Mouse (Mus musculus) limb, embryonic 14.5 days (tissue): Measurements from ENCODE around the gene Tbc1d24. TPM values are rescaled to one million over a fixed set of nuclear protein-coding genes. Genes with fewer than 3 reads are reported as not detected.

Experiments used
- ATAC-seq: fragments of 200-750 bp; cut with Nextera tagmentation; 2 replicates; pipeline ENCODE4 v1.8.0; 2017; ENCODE audit warnings: low read depth, moderate number of reproducible peaks, moderate TSS enrichment; ENCODE audit not compliant: low FRiP score
- DNase-seq: peaks from one replicate; pipeline ENCODE4 v3.0.0-alpha.2; 2015; ENCODE audit warnings: low spot score
- H3K27ac ChIP-seq: fragments of 300-500 bp; sonication (generic); replicated peaks from 2 replicates; pipeline ENCODE4 v1.5.1; 2014; ENCODE audit warnings: low read depth, mild to moderate bottlenecking, low read length, moderate library complexity, mixed read lengths
- H3K27me3 ChIP-seq: fragments of 300-500 bp; sonication (generic); 2 replicates; pipeline ENCODE4 v1.6.1; 2014; ENCODE audit warnings: low read length, mixed read lengths; ENCODE audit not compliant: control insufficient read depth, insufficient read depth
- H3K36me3 ChIP-seq: fragments of 300-500 bp; sonication (generic); 2 replicates; pipeline ENCODE4 v1.6.1; 2014; ENCODE audit warnings: mild to moderate bottlenecking, low read length, moderate library complexity, mixed read lengths; ENCODE audit not compliant: control insufficient read depth, insufficient read depth
- H3K4me1 ChIP-seq: fragments of 300-500 bp; sonication (generic); 2 replicates; pipeline ENCODE4 v1.6.1; 2014; ENCODE audit warnings: antibody characterized with exemption, low read length, mixed read lengths; ENCODE audit not compliant: control insufficient read depth, insufficient read depth
- H3K4me2 ChIP-seq: fragments of 300-500 bp; sonication (generic); replicated peaks from 2 replicates; pipeline ENCODE4 v1.6.1; 2014; ENCODE audit warnings: low read depth, mild to moderate bottlenecking, low read length, moderate library complexity; ENCODE audit not compliant: severe bottlenecking
- H3K4me3 ChIP-seq: fragments of 300-500 bp; sonication (generic); replicated peaks from 2 replicates; pipeline ENCODE4 v1.5.1; 2014; ENCODE audit warnings: low read length
- H3K9ac ChIP-seq: fragments of 300-500 bp; sonication (generic); 2 replicates; pipeline ENCODE4 v1.6.1; 2014; ENCODE audit warnings: mild to moderate bottlenecking, low read depth, low read length, moderate library complexity; ENCODE audit not compliant: severe bottlenecking
- H3K9me3 ChIP-seq: fragments of 300-500 bp; sonication (generic); 2 replicates; pipeline ENCODE4 v1.6.1; 2016; ENCODE audit warnings: low read length; ENCODE audit not compliant: control insufficient read depth
- POLR2A ChIP-seq: fragments of 200-500 bp; IDR thresholded peaks from 2 replicates; pipeline ENCODE4 v1.8.0; 2012; ENCODE audit warnings: inconsistent platforms, mild to moderate bottlenecking, moderate library complexity, borderline replicate concordance; ENCODE audit not compliant: insufficient read depth, insufficient read length; ENCODE audit errors: extremely low read depth
- WGBS: fragments of 180-500 bp; shearing (Covaris S2); extraction: QIAGEN DNeasy Blood & Tissue Kit; methylation state at CpG from one replicate; pipeline ENCODE4 v1.1.7; 2014; 5-methylcytosine and 5-hydroxymethylcytosine counted together
- microRNA-seq: library from miRNA; unstranded; fragments of <30 nt; microRNA quantifications from one replicate; pipeline ENCODE4, GENCODE M21; 2016
- polyA plus RNA-seq, 2 experiments: library from polyadenylated mRNA; depleted of rRNA in 1 of 2; stranded (reverse) in 1 of 2; unstranded in 1 of 2; fragments of >200 nt; fragmentation: Nextera tagmentation in 1 of 2; extraction: Ambion mirVana in 1 of 2; gene quantifications; 2 replicates each; pipeline versions ENCODE4 v1.2.1 to v1.2.3; 2012 to 2014

Gene Tbc1d24
- polyA plus RNA-seq, 2 experiments = 6.3 to 31.9 TPM

DNA sequence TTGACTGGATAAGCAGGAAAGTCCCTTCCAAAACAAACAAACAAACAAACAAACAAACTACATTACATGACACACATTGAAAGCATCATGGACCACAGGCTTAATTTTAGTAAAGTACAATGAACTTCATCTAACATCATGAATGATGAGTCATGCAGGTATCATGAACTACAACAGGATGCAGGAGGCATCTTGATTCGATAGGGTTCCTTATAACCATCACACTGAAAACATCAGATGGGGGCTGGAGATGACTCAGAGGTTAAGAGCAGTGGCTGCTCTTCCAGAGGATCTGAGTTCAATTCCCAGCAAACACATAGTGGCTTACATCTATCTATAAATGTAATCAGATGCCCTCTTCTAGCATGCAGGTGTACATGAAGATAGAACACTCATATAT, 77.8 kb downstream of the Tbc1d24 start:
- Histone ChIP-seq H3K4me1 (0 out of 2 replicates have a peak, but pooled peaks cover 2% of the 10 kb centered on the region), H3K36me3 (no peaks in the 10 kb centered on the region), H3K9ac (no peak overlapping the region), H3K9me3 (no peaks in the 10 kb centered on the region), H3K4me2 (no peak overlapping the region), H3K27ac (no peak overlapping the region), H3K27me3 (no peaks in the 10 kb centered on the region), H3K4me3 (no peak overlapping the region)
- DNase-seq (no peak), ATAC-seq (no peak)
- no peak for TF ChIP-seq POLR2A
- WGBS = 88% methylated on average over 1 of the region's 1 CpGs

DNA sequence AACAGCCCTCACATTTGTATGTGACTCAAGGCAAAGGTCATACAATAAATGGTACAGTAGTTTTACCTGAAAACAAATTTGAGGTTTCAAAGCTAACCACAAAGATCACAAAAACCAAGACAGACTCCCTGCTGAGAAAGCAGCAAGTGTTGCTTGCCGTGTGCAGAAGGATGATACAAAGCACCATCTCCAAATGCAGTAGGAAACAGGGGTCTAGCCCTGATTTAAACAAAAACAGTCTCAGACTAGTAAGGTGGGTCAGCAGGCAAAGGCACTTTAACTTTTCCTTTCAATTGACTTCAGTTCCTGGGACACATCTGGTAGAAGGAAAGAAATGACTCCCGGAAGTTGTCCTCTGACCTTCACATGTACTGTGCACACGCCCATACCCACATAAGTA, 78.6 kb downstream of the Tbc1d24 start:
- H3K36me3 ChIP-seq = no peaks in the 10 kb centered on the region
- H3K27me3 ChIP-seq = no peaks in the 10 kb centered on the region
- DNase-seq = no peak
- H3K9ac ChIP-seq = no peak overlapping the region
- no peak overlapping the region for H3K4me3 ChIP-seq
- WGBS = 81% methylated on average over 3 of the region's 3 CpGs
- H3K27ac ChIP-seq = no peak overlapping the region
- 0 out of 2 replicates have a peak, but pooled peaks cover 2% of the 10 kb centered on the region for H3K4me1 ChIP-seq
- H3K4me2 ChIP-seq = no peak overlapping the region
- no peak for ATAC-seq
- H3K9me3 ChIP-seq = no peaks in the 10 kb centered on the region
- no peak for TF ChIP-seq POLR2A

Small RNA genes within 50 kb of the gene (microRNA-seq; reads per million reads assigned to microRNA genes)
- gene Mir5134 (0.92 reads per million), gene Mir6965 (not detected)

Other genes starting within 250 kb of the Tbc1d24 start
- gene Prss30, start 225.0 kb downstream of the Tbc1d24 start, polyA plus RNA-seq (2012; rRNA removed) = 0.06 TPM in 1 of 2 replicates, not detected in the other
- not detected in 2 replicates for gene Prss30, start 225.0 kb downstream of the Tbc1d24 start, polyA plus RNA-seq (2014; fragmentation: Nextera tagmentation; extraction: Ambion mirVana)
- 0.54 and 0.72 TPM in 2 replicates for gene Prss22, start 207.5 kb downstream of the Tbc1d24 start, polyA plus RNA-seq (2012; rRNA removed)
- 0.44 and 0.51 TPM in 2 replicates for gene Prss22, start 207.5 kb downstream of the Tbc1d24 start, polyA plus RNA-seq (2014; fragmentation: Nextera tagmentation; extraction: Ambion mirVana)
- 0.82 and 1.4 TPM in 2 replicates for gene Prss27, start 167.4 kb downstream of the Tbc1d24 start, polyA plus RNA-seq (2012; rRNA removed)
- gene Prss27, start 167.4 kb downstream of the Tbc1d24 start, polyA plus RNA-seq (2014; fragmentation: Nextera tagmentation; extraction: Ambion mirVana) = 1.5 TPM in 2 replicates
- 60.2 and 72.4 TPM in 2 replicates for gene Kctd5, start 132.1 kb downstream of the Tbc1d24 start, polyA plus RNA-seq (2012; rRNA removed)
- gene Kctd5, start 132.1 kb downstream of the Tbc1d24 start, polyA plus RNA-seq (2014; fragmentation: Nextera tagmentation; extraction: Ambion mirVana) = 57.8 and 63.5 TPM in 2 replicates
- gene Pdpk1, start 54.6 kb downstream of the Tbc1d24 start, polyA plus RNA-seq (2012; rRNA removed) = 18.7 and 21.6 TPM in 2 replicates
- gene Pdpk1, start 54.6 kb downstream of the Tbc1d24 start, polyA plus RNA-seq (2014; fragmentation: Nextera tagmentation; extraction: Ambion mirVana) = 36.7 and 39.9 TPM in 2 replicates
- gene Amdhd2, start 41.8 kb downstream of the Tbc1d24 start, polyA plus RNA-seq (2012; rRNA removed) = 31.2 and 39.6 TPM in 2 replicates
- gene Amdhd2, start 41.8 kb downstream of the Tbc1d24 start, polyA plus RNA-seq (2014; fragmentation: Nextera tagmentation; extraction: Ambion mirVana) = 27.4 and 32.6 TPM in 2 replicates
- gene Atp6v0c, start 35.9 kb downstream of the Tbc1d24 start, polyA plus RNA-seq (2012; rRNA removed) = 487 and 720 TPM in 2 replicates
- gene Atp6v0c, start 35.9 kb downstream of the Tbc1d24 start, polyA plus RNA-seq (2014; fragmentation: Nextera tagmentation; extraction: Ambion mirVana) = 511 and 522 TPM in 2 replicates
- gene Ntn3, start 4.0 kb upstream of the Tbc1d24 start, polyA plus RNA-seq (2012; rRNA removed) = 32.6 and 42.5 TPM in 2 replicates
- gene Ntn3, start 4.0 kb upstream of the Tbc1d24 start, polyA plus RNA-seq (2014; fragmentation: Nextera tagmentation; extraction: Ambion mirVana) = 14.5 and 19.8 TPM in 2 replicates
- gene Tedc2, start 15.3 kb upstream of the Tbc1d24 start, polyA plus RNA-seq (2012; rRNA removed) = 35.4 and 39.2 TPM in 2 replicates
- gene Tedc2, start 15.3 kb upstream of the Tbc1d24 start, polyA plus RNA-seq (2014; fragmentation: Nextera tagmentation; extraction: Ambion mirVana) = 10.2 and 12.2 TPM in 2 replicates
- 35.4 and 36.6 TPM in 2 replicates for gene Ccnf, start 45.9 kb upstream of the Tbc1d24 start, polyA plus RNA-seq (2012; rRNA removed)
- 41.8 and 49.9 TPM in 2 replicates for gene Ccnf, start 45.9 kb upstream of the Tbc1d24 start, polyA plus RNA-seq (2014; fragmentation: Nextera tagmentation; extraction: Ambion mirVana)
- gene Abca17, start 145.5 kb upstream of the Tbc1d24 start, polyA plus RNA-seq (2012; rRNA removed) = 0.05 and 0.12 TPM in 2 replicates
- 0.14 TPM in 1 of 2 replicates, not detected in the other for gene Abca17, start 145.5 kb upstream of the Tbc1d24 start, polyA plus RNA-seq (2014; fragmentation: Nextera tagmentation; extraction: Ambion mirVana)
- 12.4 and 15.5 TPM in 2 replicates for gene Abca3, start 146.4 kb upstream of the Tbc1d24 start, polyA plus RNA-seq (2012; rRNA removed)
- 9.0 and 10.6 TPM in 2 replicates for gene Abca3, start 146.4 kb upstream of the Tbc1d24 start, polyA plus RNA-seq (2014; fragmentation: Nextera tagmentation; extraction: Ambion mirVana)
- gene Rnps1, start 209.0 kb upstream of the Tbc1d24 start, polyA plus RNA-seq (2012; rRNA removed) = 333 and 363 TPM in 2 replicates
- gene Rnps1, start 209.0 kb upstream of the Tbc1d24 start, polyA plus RNA-seq (2014; fragmentation: Nextera tagmentation; extraction: Ambion mirVana) = 236 and 254 TPM in 2 replicates
- gene Eci1, start 221.1 kb upstream of the Tbc1d24 start, polyA plus RNA-seq (2012; rRNA removed) = 48.5 and 51.0 TPM in 2 replicates
- gene Eci1, start 221.1 kb upstream of the Tbc1d24 start, polyA plus RNA-seq (2014; fragmentation: Nextera tagmentation; extraction: Ambion mirVana) = 51.7 and 64.3 TPM in 2 replicates
- gene Dnase1l2, start 237.5 kb upstream of the Tbc1d24 start, polyA plus RNA-seq (2012; rRNA removed) = 18.0 and 20.7 TPM in 2 replicates
- 3.3 and 3.5 TPM in 2 replicates for gene Dnase1l2, start 237.5 kb upstream of the Tbc1d24 start, polyA plus RNA-seq (2014; fragmentation: Nextera tagmentation; extraction: Ambion mirVana)